Mouse (Mus musculus) gastrocnemius, adult 2 months (tissue): Measurements from ENCODE around the gene Snx12. TPM values are rescaled to one million over a fixed set of nuclear protein-coding genes. Genes with fewer than 3 reads are reported as not detected.

ENCODE experiments used
- DNase-seq: peaks from one replicate; pipeline ENCODE4 v3.0.0; 2022
- H3K27ac ChIP-seq: fragments of 200-600 bp; 2 replicates; pipeline ENCODE4 v1.8.1; 2022; ENCODE audit warnings: mild to moderate bottlenecking
- H3K4me3 ChIP-seq: fragments of 200-600 bp; 2 replicates; pipeline ENCODE4 v1.8.1; 2022; ENCODE audit warnings: mild to moderate bottlenecking, moderate library complexity
- CTCF ChIP-seq: fragments of 200-600 bp; IDR thresholded peaks from 2 replicates; pipeline ENCODE4 v1.8.1; 2022; ENCODE audit warnings: antibody characterized with exemption, mild to moderate bottlenecking, moderate library complexity
- intact Hi-C: fragments of 180-260 bp; cut with DNase I; formaldehyde crosslinking; loops from one replicate; pipeline ENCODE4 v1.15.1; 2025
- long read RNA-seq, 2 experiments: library from polyadenylated mRNA; stranded (forward); transcript quantifications; one replicate each; pipeline ENCODE4 v2.0.0; 2021
- total RNA-seq, 2 experiments: library from RNA; stranded (reverse); gene quantifications; 2 replicates each; pipeline ENCODE4 v1.2.3; 2021

The Snx12 gene
- total RNA-seq: 10 to 100 TPM; 27.3 to 29.5 TPM
- long read RNA-seq, experiment 1, partial matches to known transcripts: 0 of 3 reads
- long read RNA-seq, experiment 1, other reads (novel, unspliced or antisense): 1 of 3 reads
- long read RNA-seq, experiment 2, partial matches to known transcripts: 1 of 16 reads
- long read RNA-seq, experiment 2, other reads (novel, unspliced or antisense): 8 of 16 reads

DNA sequence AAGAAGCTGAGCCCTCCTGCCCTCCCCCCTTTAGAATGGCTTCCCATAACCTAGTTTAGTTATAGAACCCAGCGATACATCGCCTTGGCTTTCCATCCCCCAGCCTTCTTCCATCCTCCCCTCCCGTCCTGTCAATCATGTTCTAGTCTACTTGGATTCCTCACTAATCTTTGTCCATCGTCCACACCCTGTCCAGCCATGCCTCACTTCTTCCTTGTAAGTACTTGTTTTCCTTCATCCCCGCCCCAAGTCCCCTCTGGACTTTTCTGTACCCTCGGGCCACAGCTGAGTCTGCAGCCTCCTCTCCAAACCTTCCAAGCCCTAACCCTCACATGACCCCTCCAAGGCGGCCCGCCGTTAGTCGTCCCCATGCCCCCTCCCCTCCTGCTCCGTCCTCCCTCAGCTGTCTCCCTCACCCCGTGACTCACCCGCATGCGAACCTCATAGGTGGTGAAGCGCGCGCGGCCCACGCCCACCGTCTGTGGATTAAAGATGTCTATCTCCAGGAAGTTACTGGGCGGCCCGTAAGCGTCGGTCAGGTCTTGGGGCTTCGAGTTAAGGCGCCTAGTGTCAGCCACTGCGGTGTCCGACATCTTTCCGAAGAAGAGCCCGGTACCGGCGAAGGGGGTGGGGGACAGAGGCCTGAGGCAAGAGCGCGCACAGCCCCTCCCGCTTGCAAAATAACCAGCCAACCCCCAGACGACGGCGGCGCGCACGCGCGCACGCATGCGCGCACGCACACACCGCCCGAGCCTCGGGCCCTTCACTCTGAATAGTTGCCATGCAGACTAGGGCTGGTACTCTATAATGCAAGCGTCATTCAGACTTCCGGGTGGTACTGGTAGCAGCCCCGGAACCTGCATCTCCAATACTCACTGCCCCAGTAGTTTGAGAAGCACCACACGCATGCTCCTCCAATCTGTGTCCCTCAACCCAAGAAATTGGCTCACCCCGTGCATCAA is at the start of gene Snx12:
Snx12 (minus strand) TSS at position 730 of the 962 bp plus-strand sequence.
- Histone ChIP-seq H3K27ac (peak within 1 kb of the TSS; percentile 90), H3K4me3 (peak within 1 kb of the TSS; percentile 86)
- DNase-seq: peak; percentile 87
- intact Hi-C loops: loop anchor here (2.0 kb wide), 1 partner anchor 33 kb away; the partner anchor contains the start of gene Foxo4
- no peak for TF ChIP-seq CTCF

DNA sequence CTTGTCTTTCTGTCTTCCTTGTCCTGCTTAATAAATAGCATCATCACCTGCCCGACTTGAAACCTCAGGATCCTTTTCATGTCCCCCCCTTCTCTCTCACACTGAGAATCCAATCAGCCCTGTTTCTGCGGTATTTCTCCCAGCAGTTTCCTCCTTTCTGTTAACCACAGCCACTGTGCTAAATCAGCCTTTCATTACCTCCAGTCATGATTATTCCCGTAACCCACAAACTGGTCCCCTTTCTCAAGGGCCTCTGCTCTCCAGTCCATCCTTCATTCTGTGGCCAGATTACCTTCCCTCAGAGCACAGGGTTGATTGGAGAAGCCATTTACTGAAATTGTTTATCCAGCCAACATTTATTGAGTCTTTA is 46.4 kb upstream of the Snx12 start, which contains the start of gene Gm20489:
Gm20489 (minus strand) TSS at position 269 of the 370 bp plus-strand sequence.
- H3K4me3 ChIP-seq: peak within 1 kb of the TSS; percentile 54
- peak within 1 kb of the TSS; percentile 24 for H3K27ac ChIP-seq
- DNase-seq: no peak
- intact Hi-C loops: no loop called here
- TF ChIP-seq CTCF: no peak

DNA sequence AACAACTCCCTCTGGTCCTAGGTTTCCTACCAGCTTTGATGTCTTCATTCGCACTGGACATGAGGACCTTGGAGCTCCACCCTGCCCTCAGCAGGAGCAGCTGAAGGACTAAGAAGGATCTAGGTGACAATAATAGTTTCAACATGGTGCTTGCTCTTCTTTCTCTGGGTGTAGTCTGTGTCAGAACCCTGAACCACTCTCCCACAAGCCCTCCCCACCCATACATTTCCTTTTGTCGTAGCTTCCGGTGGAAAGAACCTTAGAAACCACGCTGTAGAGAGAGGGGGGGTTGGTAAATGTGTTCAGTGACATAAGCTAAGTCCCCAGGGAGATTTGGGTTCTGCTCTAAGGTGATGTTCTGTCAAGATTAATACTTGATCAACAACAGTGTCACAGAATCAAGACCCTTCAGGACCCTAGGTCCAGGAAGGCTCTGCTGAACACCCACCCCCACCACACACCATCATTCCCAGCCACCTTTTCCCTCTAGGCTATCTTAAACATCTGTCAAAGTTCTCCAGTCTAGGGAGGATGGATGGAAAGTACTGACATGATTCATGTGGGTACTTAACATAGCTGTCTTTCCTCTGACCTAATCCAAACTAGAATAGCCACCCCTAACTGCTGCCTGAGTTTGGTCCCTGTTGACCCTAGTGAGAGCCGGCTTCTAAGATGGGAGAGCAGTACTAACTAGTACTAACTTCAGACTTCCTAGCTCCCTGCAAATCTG is 45.8 kb upstream of the Snx12 start, which contains the start of gene Il2rg:
Il2rg (minus strand) TSS at position 231 of the 730 bp plus-strand sequence.
- H3K27ac ChIP-seq: peak within 1 kb of the TSS; percentile 24
- H3K4me3 ChIP-seq: peak within 1 kb of the TSS; percentile 54
- DNase-seq: no peak
- intact Hi-C loops: no loop called here
- TF ChIP-seq CTCF: no peak

DNA sequence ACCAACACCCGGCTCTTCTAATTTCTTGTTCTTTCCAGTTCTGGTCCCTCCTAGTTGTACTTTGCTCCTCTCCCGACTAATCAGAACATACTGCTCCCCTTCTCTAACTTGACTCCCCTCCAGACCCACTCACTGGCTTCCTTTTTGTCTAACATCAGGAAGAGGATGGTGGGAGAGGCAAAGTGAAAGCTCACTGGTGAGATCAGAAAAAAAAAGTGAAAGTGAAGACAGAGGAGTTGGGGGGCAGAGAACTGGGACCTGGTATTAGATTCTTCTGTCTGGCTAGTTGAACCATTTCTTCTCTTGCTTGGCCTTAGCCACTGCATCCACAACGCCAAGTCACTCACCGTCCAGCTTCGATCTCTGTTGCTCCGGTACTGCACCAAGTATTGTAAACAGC is 44.3 kb upstream of the Snx12 start:
- intact Hi-C loops: no loop called here
- TF ChIP-seq CTCF: no peak
- H3K4me3 ChIP-seq: no peak overlapping the region
- no peak for DNase-seq
- H3K27ac ChIP-seq: no peak overlapping the region

DNA sequence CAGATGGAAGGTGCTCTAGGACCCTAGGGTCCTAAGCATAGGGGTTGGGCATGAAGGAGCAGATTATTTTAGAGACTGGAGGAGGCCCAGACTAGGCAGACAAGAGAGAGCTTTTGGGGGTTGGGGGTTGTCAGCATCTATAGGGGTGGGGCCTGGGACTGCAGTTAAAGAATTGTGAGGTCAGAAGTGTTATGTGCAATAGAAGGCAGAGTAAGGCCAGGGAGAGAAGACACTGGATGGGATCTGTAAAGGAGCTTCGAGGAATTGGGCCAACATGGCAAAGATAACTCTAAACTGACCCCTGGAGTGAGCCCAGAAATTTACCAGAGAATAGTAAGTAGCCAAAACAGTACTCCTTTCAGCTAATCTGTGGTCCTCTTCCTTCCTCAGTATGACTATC is 41.5 kb upstream of the Snx12 start, which contains the start of gene Gm614:
Gm614 (minus strand) TSS at position 101 of the 400 bp plus-strand sequence.
- Histone ChIP-seq H3K4me3 (no peak within 1 kb of the TSS), H3K27ac (no peak within 1 kb of the TSS)
- intact Hi-C loops: no loop called here
- no peak for TF ChIP-seq CTCF
- DNase-seq: no peak

DNA sequence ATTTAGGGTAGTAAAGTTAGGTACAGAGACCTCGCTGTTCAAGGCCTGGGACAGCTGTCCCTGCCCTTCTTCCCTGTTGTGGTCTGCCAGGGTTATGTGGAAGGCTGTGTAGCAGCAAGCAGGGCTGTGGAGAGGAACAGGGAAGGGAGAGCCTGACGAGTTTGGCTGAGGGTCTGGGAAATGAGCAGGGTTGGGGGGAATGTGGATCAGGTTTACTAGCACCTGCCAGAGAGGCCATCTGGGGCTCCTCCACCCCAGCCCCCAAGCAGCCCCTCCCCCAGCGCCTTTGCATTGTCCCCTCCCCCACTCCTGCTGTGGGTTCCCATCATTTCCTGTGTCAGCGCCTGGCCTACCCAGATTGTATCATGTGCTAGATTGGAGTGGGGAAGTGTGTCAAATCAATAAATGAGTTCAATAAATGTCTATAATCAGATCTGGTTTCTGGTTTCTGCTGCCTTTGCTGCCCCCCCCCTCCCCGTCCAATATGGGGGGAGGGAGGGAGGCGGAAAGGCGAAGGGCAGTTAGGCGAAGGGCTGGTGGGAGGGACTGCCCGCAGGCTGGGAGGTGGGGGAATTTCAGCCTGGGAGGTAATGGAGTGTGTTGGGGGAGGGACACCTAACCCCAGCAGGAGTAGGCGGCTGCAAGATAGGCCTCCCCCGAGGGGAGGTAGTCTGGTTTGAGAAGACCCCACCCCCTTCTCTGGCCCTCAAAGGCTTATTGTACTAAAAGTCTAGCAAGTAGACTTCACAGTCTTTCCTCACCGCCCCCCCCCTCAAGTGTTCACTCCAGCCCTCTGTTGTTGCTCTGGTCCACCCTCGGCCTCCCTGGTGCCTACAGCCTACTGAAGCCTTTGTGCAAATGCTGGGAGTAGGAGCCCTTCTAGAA is 38.3 kb upstream of the Snx12 start:
- intact Hi-C loops: no loop called here
- Histone ChIP-seq H3K27ac (no peak overlapping the region), H3K4me3 (no peak overlapping the region)
- DNase-seq: no peak
- TF ChIP-seq CTCF: no peak

DNA sequence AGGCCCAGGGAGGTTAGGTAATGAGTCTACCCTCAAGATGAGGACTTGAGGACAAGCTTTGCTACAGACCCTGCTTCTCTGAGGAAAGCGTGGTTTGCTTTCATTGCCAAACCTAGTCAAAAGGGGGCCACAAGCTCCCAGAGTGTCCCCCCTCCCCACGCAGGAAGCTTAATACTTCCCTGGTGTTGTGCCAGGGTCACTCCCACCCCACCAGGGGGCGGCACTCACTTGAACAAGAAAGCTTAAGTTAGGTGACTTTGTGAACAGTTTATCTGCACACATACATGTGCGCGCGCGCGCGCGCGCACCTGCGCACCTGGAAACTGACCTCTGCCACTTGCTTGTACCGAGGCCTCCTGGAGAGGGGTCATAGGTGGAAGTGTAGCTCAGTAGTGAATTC is 34.2 kb upstream of the Snx12 start:
- H3K4me3 ChIP-seq: no peak overlapping the region
- DNase-seq: peak; percentile 24
- intact Hi-C loops: no loop called here
- no peak overlapping the region for H3K27ac ChIP-seq
- TF ChIP-seq CTCF: peak; percentile 29; the same call in 1 of the 2 replicates

- intact Hi-C loops: loop anchor here (2.0 kb wide), 3 partner anchors 20 to 78 kb away; partner anchors contain the start of genes Med12 and Snx12
- peak; percentile 15 for DNase-seq
- no peak for TF ChIP-seq CTCF
- H3K4me3 ChIP-seq: peak overlapping the region; percentile 76
- H3K27ac ChIP-seq: peak overlapping the region; percentile 90
These were observed 32.4 kb upstream of the Snx12 start for GRCm38 (mm10) chrX:101254740-101255139.

GRCm38 (mm10) chrX:101253952-101254729 is 31.8 kb upstream of the Snx12 start, which contains the start of gene Foxo4:
Gene Foxo4 (plus strand): TSS chrX:101254528.
- intact Hi-C loops: loop anchor here (2.0 kb wide), 3 partner anchors 21 to 79 kb away; partner anchors contain the start of genes Med12 and Snx12
- no peak for TF ChIP-seq CTCF
- H3K27ac ChIP-seq: peak within 1 kb of the TSS; percentile 90
- peak within 1 kb of the TSS; percentile 76 for H3K4me3 ChIP-seq
- peak; percentile 91 for DNase-seq

GRCm38 (mm10) chrX:101245011-101245410 is 22.6 kb upstream of the Snx12 start:
- TF ChIP-seq CTCF: no peak
- intact Hi-C loops: no loop called here
- DNase-seq: no peak
- Histone ChIP-seq H3K27ac (no peak overlapping the region), H3K4me3 (no peak overlapping the region)

- intact Hi-C loops: loop anchor here (2.0 kb wide), 1 partner anchor 32 kb away; the partner anchor contains the start of gene Foxo4
- no peak for DNase-seq
- TF ChIP-seq CTCF: no peak
- H3K4me3 ChIP-seq: peak overlapping the region; percentile 86
- peak overlapping the region; percentile 90 for H3K27ac ChIP-seq
These were observed 416 bp upstream of the Snx12 start for GRCm38 (mm10) chrX:101222796-101223162.
